Comparison of ENCODE assay signal across 15 mouse cellular contexts in the genomic region with DNA sequence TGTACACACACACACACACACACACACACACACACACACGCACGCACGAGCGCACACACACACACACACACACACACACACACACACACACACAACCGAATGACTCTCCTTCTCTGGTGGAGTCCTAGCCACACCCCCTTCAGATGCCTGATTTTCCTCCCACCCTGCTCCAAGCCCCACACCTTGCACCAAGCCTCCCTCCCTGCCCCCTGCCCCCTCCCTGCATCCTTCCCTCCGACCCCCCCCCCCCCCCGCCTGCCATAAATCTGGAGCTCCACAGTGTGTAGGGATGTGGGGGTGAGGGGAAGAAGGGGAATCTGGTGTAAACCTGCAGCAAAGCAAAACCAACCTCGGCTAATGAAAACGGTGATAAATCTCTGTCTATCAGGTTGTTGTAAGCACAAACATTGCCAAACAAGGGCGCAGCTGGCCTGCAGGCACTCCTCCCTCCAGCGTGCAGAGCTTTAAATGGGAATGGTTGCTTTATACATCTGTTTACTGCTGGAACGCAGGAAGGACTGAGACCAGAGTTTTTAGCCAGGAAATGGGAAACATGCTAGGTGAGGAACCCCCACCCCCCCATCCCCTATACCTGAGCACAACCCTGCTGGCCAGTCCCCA. TPM values are rescaled to one million over a fixed set of nuclear protein-coding genes. Genes with fewer than 3 reads are reported as not detected.
DNase-seq lines count a peak whose midpoint lies in the region; ATAC-seq and TF ChIP-seq lines count a peak whose summit lies in the region.
"Had no signal": no experiment of that assay in that cellular context is flagged by ENCODE, and none has a peak within 500 bp of the region (broad histone marks: within the 10 kb centered on the region; RNA-seq: fewer than 3 reads in every experiment).

No protein-coding gene starts in this region.

- no peak overlapping the region for H3K4me3 ChIP-seq in hindbrain, embryonic 10.5 days
- no peak overlapping the region for H3K4me3 ChIP-seq in hindbrain, embryonic 16.5 days (ENCODE audit: low read length)
- no peak overlapping the region for H3K4me3 ChIP-seq in intestine, postnatal 0 days (ENCODE audit: low read depth, low read length)
- H3K4me3 ChIP-seq in forebrain, embryonic 10.5 days = no peak overlapping the region
- H3K4me3 ChIP-seq: embryonic facial prominence, embryonic 13.5 days had no signal

- H3K27ac ChIP-seq in hindbrain, embryonic 10.5 days = peak overlapping the region; percentile 3; the same call in 1 of the 2 replicates
- H3K27ac ChIP-seq in hindbrain, embryonic 16.5 days (ENCODE audit: low read depth, low read length) = no peak overlapping the region
- H3K27ac ChIP-seq in intestine, postnatal 0 days (ENCODE audit: low read depth, low read length) = no peak overlapping the region
- H3K27ac ChIP-seq in forebrain, embryonic 10.5 days = no peak overlapping the region
- H3K27ac ChIP-seq: embryonic facial prominence, embryonic 13.5 days had no signal

- H3K9me3 ChIP-seq in hindbrain, embryonic 10.5 days = 0 out of 2 replicates have a peak, but pooled peaks cover 6% of the 10 kb centered on the region
- no peaks in the 10 kb centered on the region for H3K9me3 ChIP-seq in hindbrain, embryonic 16.5 days (ENCODE audit: control insufficient read depth, low read length)
- H3K9me3 ChIP-seq in intestine, postnatal 0 days (ENCODE audit: control insufficient read depth) = no peaks in the 10 kb centered on the region
- H3K9me3 ChIP-seq in forebrain, embryonic 10.5 days = no peaks in the 10 kb centered on the region
- H3K9me3 ChIP-seq: embryonic facial prominence, embryonic 13.5 days had no signal

- H3K9ac ChIP-seq in hindbrain, embryonic 16.5 days (ENCODE audit: low read depth, low read length) = no peak overlapping the region
- H3K9ac ChIP-seq in intestine, postnatal 0 days (ENCODE audit: low read depth, low read length) = no peak overlapping the region

- DNase-seq in hindbrain, embryonic 10.5 days (ENCODE audit: low spot score) = no peak
- peak; percentile 55 for DNase-seq in embryo, embryonic 10.5 days (ENCODE audit: low spot score)
- peak; percentile 66 for DNase-seq in mesoderm, embryonic 11.5 days (ENCODE audit: low read depth, low spot score)
- DNase-seq in forebrain, embryonic 10.5 days (ENCODE audit: extremely low spot score, low spot score) = no peak
- no peak for DNase-seq in thymus, adult 18-20 months
- DNase-seq: cerebellum, adult 18-20 months; heart, postnatal 36 days; lung, postnatal 4 days had no signal

- no peaks in the 10 kb centered on the region for H3K36me3 ChIP-seq in hindbrain, embryonic 10.5 days
- H3K36me3 ChIP-seq in hindbrain, embryonic 16.5 days (ENCODE audit: control insufficient read depth, insufficient read depth, low read length) = no peaks in the 10 kb centered on the region
- no peaks in the 10 kb centered on the region for H3K36me3 ChIP-seq in intestine, postnatal 0 days (ENCODE audit: control insufficient read depth, insufficient read depth)
- no peaks in the 10 kb centered on the region for H3K36me3 ChIP-seq in forebrain, embryonic 10.5 days (replicated peaks)
- H3K36me3 ChIP-seq: embryonic facial prominence, embryonic 13.5 days; G1E had no signal

- 60% methylated on average over 11 of the region's 12 CpGs for WGBS in hindbrain, embryonic 10.5 days
- 34% methylated on average over 6 of the region's 12 CpGs for WGBS in hindbrain, embryonic 16.5 days
- 23% methylated on average over 5 of the region's 12 CpGs for WGBS in intestine, postnatal 0 days
- 71% methylated on average over 10 of the region's 12 CpGs for WGBS in forebrain, embryonic 10.5 days

- no peak for TF ChIP-seq CTCF in intestine, postnatal 0 days (IDR thresholded peaks at IDR 0.05; ENCODE audit: low read depth)

- ATAC-seq in hindbrain, embryonic 16.5 days = no peak
- ATAC-seq in intestine, postnatal 0 days = 0 out of 2 replicates have a peak, but pooled peaks have one; percentile 15
- no peak for ATAC-seq in erythroblast, adult 5-6 weeks (replicated peaks; ENCODE audit: low FRiP score, poor library complexity, severe bottlenecking)
- ATAC-seq: forebrain, embryonic 16.5 days had no signal

- H3K4me1 ChIP-seq in hindbrain, embryonic 10.5 days (replicated peaks) = peaks cover 10% of the 10 kb centered on the region
- no peaks in the 10 kb centered on the region for H3K4me1 ChIP-seq in hindbrain, embryonic 16.5 days (ENCODE audit: control insufficient read depth, insufficient read depth, low read depth, low read length)
- H3K4me1 ChIP-seq in intestine, postnatal 0 days (replicated peaks; ENCODE audit: control insufficient read depth, insufficient read depth, low read length) = no peaks in the 10 kb centered on the region
- H3K4me1 ChIP-seq in forebrain, embryonic 10.5 days = peaks cover 6% of the 10 kb centered on the region; the same call in 1 of the 2 replicates

- H3K27me3 ChIP-seq in hindbrain, embryonic 10.5 days (ENCODE audit: insufficient read depth, poor library complexity, severe bottlenecking) = 0 out of 2 replicates have a peak, but pooled peaks cover 5% of the 10 kb centered on the region
- no peaks in the 10 kb centered on the region for H3K27me3 ChIP-seq in hindbrain, embryonic 16.5 days (replicated peaks; ENCODE audit: control insufficient read depth, insufficient read depth, low read length)
- H3K27me3 ChIP-seq in intestine, postnatal 0 days (replicated peaks; ENCODE audit: control insufficient read depth, insufficient read depth, low read length) = no peaks in the 10 kb centered on the region
- H3K27me3 ChIP-seq in forebrain, embryonic 10.5 days (ENCODE audit: poor library complexity, severe bottlenecking) = peaks cover 17% of the 10 kb centered on the region
- H3K27me3 ChIP-seq: embryonic facial prominence, embryonic 13.5 days had no signal

- H3K4me2 ChIP-seq in hindbrain, embryonic 16.5 days (ENCODE audit: low read length) = no peak overlapping the region
- no peak overlapping the region; the same call in 1 of the 2 replicates for H3K4me2 ChIP-seq in intestine, postnatal 0 days (replicated peaks; ENCODE audit: low read depth)
- H3K4me2 ChIP-seq: embryonic facial prominence, embryonic 13.5 days; liver, embryonic 11.5 days had no signal

RNA-seq across cellular contexts. Expression of a gene that starts 41.5 kb away (rescaled TPM):
- polyA plus RNA-seq in hindbrain, embryonic 10.5 days (2016; fragmentation: Nextera tagmentation; extraction: Ambion mirVana) = 25.1 and 29.4 TPM in 2 replicates
- 27.4 and 31.8 TPM in 2 replicates for polyA plus RNA-seq in hindbrain, embryonic 16.5 days (2015; fragmentation: Nextera tagmentation; extraction: Ambion mirVana)
- 12.9 and 13.3 TPM in 2 replicates for polyA plus RNA-seq in intestine, postnatal 0 days (2015; fragmentation: Nextera tagmentation; extraction: Ambion mirVana)
- 16.6 and 18.0 TPM in 2 replicates for polyA plus RNA-seq in forebrain, embryonic 10.5 days (2016; fragmentation: Nextera tagmentation; extraction: Ambion mirVana)
- total RNA-seq in erythroblast, adult 5-6 weeks (2015; ENCODE audit: low replicate concordance) = 1.2 and 4.0 TPM in 2 replicates
- 0.51 and 0.70 TPM in 2 replicates for total RNA-seq in erythroblast, adult 5-6 weeks (2017; ENCODE audit: low replicate concordance)

Comparison
In these comparisons a context has a peak if more than half of its experiments do, and no peak if none do; other contexts are left out.
1. DNase-seq: peak in embryo, embryonic 10.5 days (single experiment) and mesoderm, embryonic 11.5 days (single experiment); none in hindbrain, embryonic 10.5 days (single experiment), forebrain, embryonic 10.5 days (single experiment) and thymus, adult 18-20 months (0 of 2).